Mouse (Mus musculus) spleen, adult 2 months (tissue): ENCODE data around the gene Megf11.

Experiments
- CTCF ChIP-seq: fragments of 200-500 bp; IDR thresholded peaks from 2 replicates; pipeline ENCODE4 v1.5.1; 2011; ENCODE audit warnings: mild to moderate bottlenecking, inconsistent platforms; ENCODE audit not compliant: insufficient read depth, insufficient read length, insufficient replicate concordance; ENCODE audit errors: extremely low read depth
- POLR2A ChIP-seq: fragments of 200-500 bp; IDR thresholded peaks from 2 replicates; pipeline ENCODE4 v1.6.1; 2011; ENCODE audit warnings: low read depth, low read length, inconsistent platforms

- TF ChIP-seq CTCF (no peak), POLR2A (no peak)
Observed at GRCm38 (mm10) chr9:64571091-64571490, 185.7 kb downstream of the Megf11 start.
